Mouse (Mus musculus) inflammation-experienced regulatory T-cells, adult 6 months (primary cell): ENCODE results near the gene Man2a2. TPM values are rescaled to one million over a fixed set of nuclear protein-coding genes. Genes with fewer than 3 reads are reported as not detected.

ENCODE experiments used
- ATAC-seq: one replicate; pipeline ENCODE4 v1.8.0; 2017
- polyA plus RNA-seq, 3 experiments: library from polyadenylated mRNA; unstranded; fragments of 100-300 nt; shearing (Covaris generic); gene quantifications; one replicate each; pipeline ENCODE4 v1.2.1; 2017

The Man2a2 gene
- 10 to 100 TPM; 11.1 to 30.9 (median 16.4) TPM for polyA plus RNA-seq

GRCm38 (mm10) chr7:80371041-80371751 is at the start of gene Man2a2:
Man2a2 (minus strand) TSS chr7:80371375.
- peak; percentile 19 for ATAC-seq

- no peak for ATAC-seq
These were observed 49.4 kb upstream of the Man2a2 start for GRCm38 (mm10) chr7:80420586-80420985.

- no peak for ATAC-seq
These were observed 48.1 kb upstream of the Man2a2 start for GRCm38 (mm10) chr7:80419278-80419677.

- ATAC-seq = no peak
These were observed 46.9 kb upstream of the Man2a2 start for GRCm38 (mm10) chr7:80418036-80418435.

GRCm38 (mm10) chr7:80417601-80418000 is 46.4 kb upstream of the Man2a2 start:
- no peak for ATAC-seq

GRCm38 (mm10) chr7:80416969-80417368 is 45.8 kb upstream of the Man2a2 start:
- ATAC-seq = peak; percentile 82

- no peak for ATAC-seq
These were observed 43.2 kb upstream of the Man2a2 start for GRCm38 (mm10) chr7:80414303-80414855.

GRCm38 (mm10) chr7:80413512-80414302 is 42.5 kb upstream of the Man2a2 start:
- no peak for ATAC-seq

- ATAC-seq = no peak
These were observed 41.6 kb upstream of the Man2a2 start for GRCm38 (mm10) chr7:80412781-80413180.

GRCm38 (mm10) chr7:80412279-80412678 is 41.1 kb upstream of the Man2a2 start:
- ATAC-seq = no peak

GRCm38 (mm10) chr7:80410380-80410779 is 39.2 kb upstream of the Man2a2 start:
- ATAC-seq = no peak

GRCm38 (mm10) chr7:80407712-80408111 is 36.5 kb upstream of the Man2a2 start:
- no peak for ATAC-seq

GRCm38 (mm10) chr7:80406186-80406585 is 35.0 kb upstream of the Man2a2 start:
- ATAC-seq = no peak

GRCm38 (mm10) chr7:80405188-80405695 is 34.1 kb upstream of the Man2a2 start, which contains the start of gene Furin:
Furin (minus strand) TSS chr7:80405436.
- ATAC-seq = no peak

- peak; percentile 81 for ATAC-seq
These were observed 33.1 kb upstream of the Man2a2 start for GRCm38 (mm10) chr7:80404101-80404894.

GRCm38 (mm10) chr7:80403551-80403950 is 32.4 kb upstream of the Man2a2 start:
- no peak for ATAC-seq

- ATAC-seq = peak; percentile 29
These were observed 31.6 kb upstream of the Man2a2 start for GRCm38 (mm10) chr7:80402651-80403321.

GRCm38 (mm10) chr7:80401860-80402641 is 30.9 kb upstream of the Man2a2 start:
- ATAC-seq = peak; percentile 12

GRCm38 (mm10) chr7:80401041-80401859 is 30.1 kb upstream of the Man2a2 start:
- no peak for ATAC-seq

GRCm38 (mm10) chr7:80400571-80400970 is 29.4 kb upstream of the Man2a2 start:
- no peak for ATAC-seq
